Mouse (Mus musculus): Measurements from ENCODE around the gene Acss3.

GRCm38 (mm10) chr10:106914822-106915221, 208.6 kb downstream of the Acss3 start:
- TF ChIP-seq CTCF (IDR thresholded peaks at IDR 0.05; ENCODE audit: low read depth, low read length) (no peak), POLR2A (IDR thresholded peaks at IDR 0.05; ENCODE audit: extremely low read depth, insufficient read depth, low read length) (no peak)

Data from liver, adult 2 months (tissue).